14 mouse cellular contexts compared by ENCODE assay signal in genomic region chr10:128516029-128516428, GRCm38 (mm10). TPM values are rescaled to one million over a fixed set of nuclear protein-coding genes. Genes with fewer than 3 reads are reported as not detected.
DNase-seq lines count a peak whose midpoint lies in the region; ATAC-seq and TF ChIP-seq lines count a peak whose summit lies in the region.
"Had no signal": no experiment of that assay in that cellular context is flagged by ENCODE, and none has a peak within 500 bp of the region (broad histone marks: within the 10 kb centered on the region; RNA-seq: fewer than 3 reads in every experiment).

No protein-coding gene starts in this region.

- no peak overlapping the region for H3K27ac ChIP-seq in hindbrain, embryonic 10.5 days
- H3K27ac ChIP-seq in hindbrain, postnatal 0 days: no peak overlapping the region
- H3K27ac ChIP-seq in stomach, embryonic 14.5 days (ENCODE audit: low read length): no peak overlapping the region
- no peak overlapping the region for H3K27ac ChIP-seq in stomach, postnatal 0 days (replicated peaks)
- H3K27ac ChIP-seq in limb, embryonic 12.5 days: no peak overlapping the region

- no peak for TF ChIP-seq CTCF in hindbrain, postnatal 0 days (IDR thresholded peaks at IDR 0.05; ENCODE audit: low read depth)
- TF ChIP-seq CTCF in stomach, postnatal 0 days (IDR thresholded peaks at IDR 0.05; ENCODE audit: low read depth): no peak

- H3K4me2 ChIP-seq in hindbrain, postnatal 0 days (ENCODE audit: low read depth, low read length): no peak overlapping the region
- 0 out of 2 replicates have a peak overlapping the region, but pooled peaks have one; percentile 7 for H3K4me2 ChIP-seq in stomach, embryonic 14.5 days (replicated peaks; ENCODE audit: low read depth, low read length)
- no peak overlapping the region for H3K4me2 ChIP-seq in stomach, postnatal 0 days (replicated peaks; ENCODE audit: low read depth)
- H3K4me2 ChIP-seq in limb, embryonic 12.5 days: peak overlapping the region; percentile 40

- WGBS in hindbrain, embryonic 10.5 days: 7% methylated on average over 20 of the region's 20 CpGs
- WGBS in hindbrain, postnatal 0 days: 32% methylated on average over 20 of the region's 20 CpGs
- WGBS in stomach, embryonic 14.5 days: 35% methylated on average over 20 of the region's 20 CpGs
- 50% methylated on average over 20 of the region's 20 CpGs for WGBS in stomach, postnatal 0 days
- 7% methylated on average over 20 of the region's 20 CpGs for WGBS in limb, embryonic 12.5 days

- peaks cover 58% of the 10 kb centered on the region for H3K36me3 ChIP-seq in hindbrain, embryonic 10.5 days
- peaks cover 19% of the 10 kb centered on the region; the same call in 1 of the 2 replicates for H3K36me3 ChIP-seq in hindbrain, postnatal 0 days (ENCODE audit: insufficient read depth, low read length)
- H3K36me3 ChIP-seq in stomach, embryonic 14.5 days (ENCODE audit: control insufficient read depth, insufficient read depth, low read length): peaks cover 13% of the 10 kb centered on the region; the same call in 1 of the 2 replicates
- peaks cover 20% of the 10 kb centered on the region for H3K36me3 ChIP-seq in stomach, postnatal 0 days (ENCODE audit: control insufficient read depth, insufficient read depth, low read length)
- H3K36me3 ChIP-seq in limb, embryonic 12.5 days: peaks cover 43% of the 10 kb centered on the region

- H3K4me3 ChIP-seq in hindbrain, embryonic 10.5 days: peak overlapping the region; percentile 30
- no peak overlapping the region for H3K4me3 ChIP-seq in hindbrain, postnatal 0 days (ENCODE audit: low read length)
- H3K4me3 ChIP-seq in stomach, embryonic 14.5 days (ENCODE audit: low read depth, low read length): no peak overlapping the region
- no peak overlapping the region for H3K4me3 ChIP-seq in stomach, postnatal 0 days (ENCODE audit: low read depth, low read length)
- H3K4me3 ChIP-seq in limb, embryonic 12.5 days (replicated peaks): peak overlapping the region; percentile 19

- TF ChIP-seq EP300 in stomach, postnatal 0 days (optimal IDR thresholded peaks at IDR 0.05): no peak

- DNase-seq in hindbrain, embryonic 10.5 days (ENCODE audit: low spot score): no peak
- DNase-seq in hindbrain, postnatal 0 days (ENCODE audit: low spot score): no peak
- DNase-seq in stomach, postnatal 0 days (ENCODE audit: low spot score): no peak
- no peak for DNase-seq in cerebellum, adult 11 months
- DNase-seq: adrenal gland, adult 2 months; gastrocnemius, postnatal 10 days; kidney, adult 2 months; lung, postnatal 36 days; right cerebral cortex, postnatal 25 days; thymus, adult 2 months had no signal

- no peak; the same call in 1 of the 2 replicates for ATAC-seq in hindbrain, postnatal 0 days
- no peak; the same call in 1 of the 2 replicates for ATAC-seq in stomach, embryonic 14.5 days (ENCODE audit: insufficient number of reproducible peaks, insufficient read depth, low FRiP score, low read depth)
- no peak for ATAC-seq in stomach, postnatal 0 days (ENCODE audit: low FRiP score, low TSS enrichment)
- no peak for ATAC-seq in limb, embryonic 12.5 days (ENCODE audit: insufficient number of reproducible peaks, insufficient read depth, low FRiP score, low TSS enrichment, low read depth)
- ATAC-seq in megakaryocyte, adult 5-6 weeks (ENCODE audit: poor library complexity, severe bottlenecking): no peak

- no peak overlapping the region for H3K9ac ChIP-seq in hindbrain, postnatal 0 days (replicated peaks; ENCODE audit: low read length)
- H3K9ac ChIP-seq in stomach, embryonic 14.5 days (replicated peaks; ENCODE audit: low read depth, low read length): no peak overlapping the region
- no peak overlapping the region for H3K9ac ChIP-seq in stomach, postnatal 0 days (ENCODE audit: low read length)
- peak overlapping the region; percentile 37; the same call in 1 of the 2 replicates for H3K9ac ChIP-seq in limb, embryonic 12.5 days (replicated peaks)

- H3K27me3 ChIP-seq in hindbrain, embryonic 10.5 days (ENCODE audit: insufficient read depth, poor library complexity, severe bottlenecking): peaks cover 73% of the 10 kb centered on the region
- no peaks in the 10 kb centered on the region for H3K27me3 ChIP-seq in hindbrain, postnatal 0 days (ENCODE audit: insufficient read depth, low read length)
- H3K27me3 ChIP-seq in stomach, embryonic 14.5 days (ENCODE audit: control insufficient read depth, insufficient read depth, low read length): no peaks in the 10 kb centered on the region
- H3K27me3 ChIP-seq in stomach, postnatal 0 days (ENCODE audit: control insufficient read depth, insufficient read depth, low read length): no peaks in the 10 kb centered on the region
- H3K27me3 ChIP-seq in limb, embryonic 12.5 days: peaks cover 51% of the 10 kb centered on the region

- no peaks in the 10 kb centered on the region for H3K9me3 ChIP-seq in hindbrain, embryonic 10.5 days
- H3K9me3 ChIP-seq in hindbrain, postnatal 0 days (ENCODE audit: low read length): no peaks in the 10 kb centered on the region
- no peaks in the 10 kb centered on the region for H3K9me3 ChIP-seq in stomach, embryonic 14.5 days (ENCODE audit: control insufficient read depth, low read depth, low read length)
- no peaks in the 10 kb centered on the region for H3K9me3 ChIP-seq in stomach, postnatal 0 days (ENCODE audit: control insufficient read depth, low read length)
- no peaks in the 10 kb centered on the region for H3K9me3 ChIP-seq in limb, embryonic 12.5 days
- H3K9me3 ChIP-seq: G1E had no signal

- H3K4me1 ChIP-seq in hindbrain, embryonic 10.5 days (replicated peaks): peaks cover 7% of the 10 kb centered on the region
- no peaks in the 10 kb centered on the region for H3K4me1 ChIP-seq in hindbrain, postnatal 0 days (ENCODE audit: insufficient read depth, low read length)
- no peaks in the 10 kb centered on the region for H3K4me1 ChIP-seq in stomach, embryonic 14.5 days (ENCODE audit: control insufficient read depth, insufficient read depth, low read length)
- no peaks in the 10 kb centered on the region for H3K4me1 ChIP-seq in stomach, postnatal 0 days (replicated peaks; ENCODE audit: control insufficient read depth, insufficient read depth)
- H3K4me1 ChIP-seq in limb, embryonic 12.5 days (replicated peaks): peaks cover 6% of the 10 kb centered on the region

RNA-seq across cellular contexts. Expression of gene Esyt1, which starts 9.6 kb away (rescaled TPM):
- 20.2 and 22.0 TPM in 2 replicates for polyA plus RNA-seq in hindbrain, embryonic 10.5 days (2016; fragmentation: Nextera tagmentation; extraction: Ambion mirVana)
- total RNA-seq in hindbrain, postnatal 0 days (2014; rRNA removed): 22.9 and 29.0 TPM in 2 replicates
- 13.3 TPM in 2 replicates for polyA plus RNA-seq in hindbrain, postnatal 0 days (2015; fragmentation: Nextera tagmentation; extraction: Ambion mirVana)
- polyA plus RNA-seq in stomach, embryonic 14.5 days (2014; fragmentation: Nextera tagmentation; extraction: Ambion mirVana): 25.8 and 28.9 TPM in 2 replicates
- 15.0 and 15.1 TPM in 2 replicates for polyA plus RNA-seq in stomach, postnatal 0 days (2015; fragmentation: Nextera tagmentation; extraction: Ambion mirVana)
- polyA plus RNA-seq in limb, embryonic 12.5 days (2016; fragmentation: Nextera tagmentation; extraction: Ambion mirVana): 18.5 and 19.9 TPM in 2 replicates
- total RNA-seq in megakaryocyte, adult 5-6 weeks (2015): 125 and 127 TPM in 2 replicates
- total RNA-seq in megakaryocyte, adult 5-6 weeks (2017): 266 and 267 TPM in 2 replicates

RNA-seq across cellular contexts. Expression of gene Myl6b, which starts 17.5 kb away (rescaled TPM):
- 2.8 TPM in 2 replicates for polyA plus RNA-seq in hindbrain, embryonic 10.5 days (2016; fragmentation: Nextera tagmentation; extraction: Ambion mirVana)
- total RNA-seq in hindbrain, postnatal 0 days (2014; rRNA removed): 27.1 and 34.6 TPM in 2 replicates
- 4.2 and 4.9 TPM in 2 replicates for polyA plus RNA-seq in hindbrain, postnatal 0 days (2015; fragmentation: Nextera tagmentation; extraction: Ambion mirVana)
- 3.2 and 3.4 TPM in 2 replicates for polyA plus RNA-seq in stomach, embryonic 14.5 days (2014; fragmentation: Nextera tagmentation; extraction: Ambion mirVana)
- polyA plus RNA-seq in stomach, postnatal 0 days (2015; fragmentation: Nextera tagmentation; extraction: Ambion mirVana): 2.2 and 2.6 TPM in 2 replicates
- 3.2 and 3.4 TPM in 2 replicates for polyA plus RNA-seq in limb, embryonic 12.5 days (2016; fragmentation: Nextera tagmentation; extraction: Ambion mirVana)
- 3.4 and 5.8 TPM in 2 replicates for total RNA-seq in megakaryocyte, adult 5-6 weeks (2015)
- total RNA-seq in megakaryocyte, adult 5-6 weeks (2017): 0.99 and 2.0 TPM in 2 replicates

RNA-seq across cellular contexts. Expression of gene Myl6, which starts 22.1 kb away (rescaled TPM):
- polyA plus RNA-seq in hindbrain, embryonic 10.5 days (2016; fragmentation: Nextera tagmentation; extraction: Ambion mirVana): 866 and 958 TPM in 2 replicates
- total RNA-seq in hindbrain, postnatal 0 days (2014; rRNA removed): 565 and 585 TPM in 2 replicates
- 1,081 and 1,089 TPM in 2 replicates for polyA plus RNA-seq in hindbrain, postnatal 0 days (2015; fragmentation: Nextera tagmentation; extraction: Ambion mirVana)
- 1,824 and 1,933 TPM in 2 replicates for polyA plus RNA-seq in stomach, embryonic 14.5 days (2014; fragmentation: Nextera tagmentation; extraction: Ambion mirVana)
- polyA plus RNA-seq in stomach, postnatal 0 days (2015; fragmentation: Nextera tagmentation; extraction: Ambion mirVana): 2,935 and 3,187 TPM in 2 replicates
- 827 and 868 TPM in 2 replicates for polyA plus RNA-seq in limb, embryonic 12.5 days (2016; fragmentation: Nextera tagmentation; extraction: Ambion mirVana)
- 1,624 and 1,690 TPM in 2 replicates for total RNA-seq in megakaryocyte, adult 5-6 weeks (2015)
- 1,921 and 2,467 TPM in 2 replicates for total RNA-seq in megakaryocyte, adult 5-6 weeks (2017)

RNA-seq across cellular contexts. Expression of gene Zc3h10, which starts 31.5 kb away (rescaled TPM):
- polyA plus RNA-seq in hindbrain, embryonic 10.5 days (2016; fragmentation: Nextera tagmentation; extraction: Ambion mirVana): 16.9 and 19.9 TPM in 2 replicates
- total RNA-seq in hindbrain, postnatal 0 days (2014; rRNA removed): 19.3 and 19.4 TPM in 2 replicates
- 12.5 and 13.8 TPM in 2 replicates for polyA plus RNA-seq in hindbrain, postnatal 0 days (2015; fragmentation: Nextera tagmentation; extraction: Ambion mirVana)
- 8.8 and 10.7 TPM in 2 replicates for polyA plus RNA-seq in stomach, embryonic 14.5 days (2014; fragmentation: Nextera tagmentation; extraction: Ambion mirVana)
- polyA plus RNA-seq in stomach, postnatal 0 days (2015; fragmentation: Nextera tagmentation; extraction: Ambion mirVana): 7.8 and 8.5 TPM in 2 replicates
- 18.1 and 21.4 TPM in 2 replicates for polyA plus RNA-seq in limb, embryonic 12.5 days (2016; fragmentation: Nextera tagmentation; extraction: Ambion mirVana)
- total RNA-seq in megakaryocyte, adult 5-6 weeks (2015): 6.0 and 8.1 TPM in 2 replicates
- 12.9 and 14.5 TPM in 2 replicates for total RNA-seq in megakaryocyte, adult 5-6 weeks (2017)

RNA-seq across cellular contexts. Expression of gene Rpl41, which starts 33.1 kb away (rescaled TPM):
- 2,868 and 3,332 TPM in 2 replicates for polyA plus RNA-seq in hindbrain, embryonic 10.5 days (2016; fragmentation: Nextera tagmentation; extraction: Ambion mirVana)
- 412 and 501 TPM in 2 replicates for total RNA-seq in hindbrain, postnatal 0 days (2014; rRNA removed)
- 2,609 and 2,618 TPM in 2 replicates for polyA plus RNA-seq in hindbrain, postnatal 0 days (2015; fragmentation: Nextera tagmentation; extraction: Ambion mirVana)
- 4,724 and 5,059 TPM in 2 replicates for polyA plus RNA-seq in stomach, embryonic 14.5 days (2014; fragmentation: Nextera tagmentation; extraction: Ambion mirVana)
- 3,550 and 3,693 TPM in 2 replicates for polyA plus RNA-seq in stomach, postnatal 0 days (2015; fragmentation: Nextera tagmentation; extraction: Ambion mirVana)
- polyA plus RNA-seq in limb, embryonic 12.5 days (2016; fragmentation: Nextera tagmentation; extraction: Ambion mirVana): 3,599 and 3,605 TPM in 2 replicates
- total RNA-seq in megakaryocyte, adult 5-6 weeks (2015): 2,152 and 2,213 TPM in 2 replicates
- 1,919 and 2,042 TPM in 2 replicates for total RNA-seq in megakaryocyte, adult 5-6 weeks (2017)

Comparison
In these comparisons a context has a peak if more than half of its experiments do, and no peak if none do; other contexts are left out.
1. H3K4me3 ChIP-seq: peak in hindbrain, embryonic 10.5 days (single experiment) and limb, embryonic 12.5 days (single experiment); none in hindbrain, postnatal 0 days (single experiment), stomach, embryonic 14.5 days (single experiment) and stomach, postnatal 0 days (single experiment).
2. H3K4me2 ChIP-seq: peak in stomach, embryonic 14.5 days (single experiment) and limb, embryonic 12.5 days (single experiment); none in hindbrain, postnatal 0 days (single experiment) and stomach, postnatal 0 days (single experiment).